Mouse (Mus musculus): ENCODE data around the gene Cd22. TPM values are rescaled to one million over a fixed set of nuclear protein-coding genes. Genes with fewer than 3 reads are reported as not detected.
"Not testable (repeated sequence)": the region's sequence is repeated elsewhere in the genome, so short reads cannot be mapped to it uniquely, and the experiment has no call there.

The Cd22 gene
- polyA plus RNA-seq, 1 experiment = 0.15 TPM

- Histone ChIP-seq H3K4me3 (ENCODE audit: insufficient read depth, low read length) (no peak overlapping the region), H3K4me1 (ENCODE audit: control insufficient read depth, insufficient read depth, low read length) (no peaks in the 10 kb centered on the region), H3K27ac (ENCODE audit: insufficient read depth, low read length) (no peak overlapping the region)
- no peak for TF ChIP-seq POLR2A (IDR thresholded peaks at IDR 0.05; ENCODE audit: extremely low read depth, insufficient read depth, low read length)
- no peak for TF ChIP-seq CTCF (IDR thresholded peaks at IDR 0.05; ENCODE audit: extremely low read depth, insufficient read depth, low read length)
Measured at GRCm38 (mm10) chr7:30847934-30848333, 32.2 kb downstream of the Cd22 start.

- TF ChIP-seq CTCF (IDR thresholded peaks at IDR 0.05; ENCODE audit: extremely low read depth, insufficient read depth, low read length) = no peak
- TF ChIP-seq POLR2A (IDR thresholded peaks at IDR 0.05; ENCODE audit: extremely low read depth, insufficient read depth, low read length) = no peak
- H3K4me3 ChIP-seq (ENCODE audit: insufficient read depth, low read length) = no peak overlapping the region
- H3K4me1 ChIP-seq (ENCODE audit: control insufficient read depth, insufficient read depth, low read length) = no peaks in the 10 kb centered on the region
- no peak overlapping the region for H3K27ac ChIP-seq (ENCODE audit: insufficient read depth, low read length)
Measured at GRCm38 (mm10) chr7:30847386-30847785, 32.8 kb downstream of the Cd22 start.

GRCm38 (mm10) chr7:30846505-30847053, 33.6 kb downstream of the Cd22 start:
- Histone ChIP-seq H3K4me1 (ENCODE audit: control insufficient read depth, insufficient read depth, low read length) (no peaks in the 10 kb centered on the region), H3K27ac (ENCODE audit: insufficient read depth, low read length) (no peak overlapping the region), H3K4me3 (ENCODE audit: insufficient read depth, low read length) (no peak overlapping the region)
- TF ChIP-seq POLR2A (IDR thresholded peaks at IDR 0.05; ENCODE audit: extremely low read depth, insufficient read depth, low read length) (no peak), CTCF (IDR thresholded peaks at IDR 0.05; ENCODE audit: extremely low read depth, insufficient read depth, low read length) (no peak)

DNA sequence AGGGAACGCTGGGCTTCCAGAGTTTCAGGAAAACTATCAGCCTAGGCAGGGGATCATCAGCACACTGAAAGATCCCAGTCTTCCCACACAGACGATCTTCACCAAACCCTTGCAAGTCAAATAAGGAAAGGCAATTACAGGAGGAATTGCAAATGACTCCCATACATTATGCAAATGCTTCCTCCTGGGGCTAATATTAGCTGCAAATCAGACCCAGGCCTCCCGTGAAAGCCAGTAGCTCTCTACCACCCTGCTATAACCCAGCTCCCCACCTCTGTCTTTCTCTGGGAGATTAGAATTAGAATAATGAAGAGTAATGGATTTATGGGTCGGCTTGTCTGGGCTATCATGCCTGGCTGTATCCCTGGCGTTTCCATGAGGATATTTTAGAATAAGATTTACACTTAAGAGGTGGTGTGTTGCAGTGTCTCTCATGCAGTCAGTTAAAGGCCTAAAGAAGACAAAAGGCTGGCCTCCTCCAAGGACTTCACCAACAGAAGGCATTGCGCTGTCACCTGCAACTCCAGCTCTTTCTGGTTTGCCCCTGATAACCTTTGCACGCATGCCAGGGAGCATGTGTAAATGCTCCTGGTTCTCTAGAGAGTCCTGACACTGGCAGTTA, 35.4 kb downstream of the Cd22 start:
- Histone ChIP-seq H3K4me1 (ENCODE audit: control insufficient read depth, insufficient read depth, low read length) (no peaks in the 10 kb centered on the region), H3K27ac (ENCODE audit: insufficient read depth, low read length) (no peak overlapping the region), H3K4me3 (ENCODE audit: insufficient read depth, low read length) (no peak overlapping the region)
- TF ChIP-seq CTCF (IDR thresholded peaks at IDR 0.05; ENCODE audit: extremely low read depth, insufficient read depth, low read length) = no peak
- TF ChIP-seq POLR2A (IDR thresholded peaks at IDR 0.05; ENCODE audit: extremely low read depth, insufficient read depth, low read length) = no peak

GRCm38 (mm10) chr7:30842092-30842491, 38.0 kb downstream of the Cd22 start:
- Histone ChIP-seq H3K27ac (ENCODE audit: insufficient read depth, low read length) (no peak overlapping the region), H3K4me1 (ENCODE audit: control insufficient read depth, insufficient read depth, low read length) (no peaks in the 10 kb centered on the region), H3K4me3 (ENCODE audit: insufficient read depth, low read length) (no peak overlapping the region)
- no peak for TF ChIP-seq CTCF (IDR thresholded peaks at IDR 0.05; ENCODE audit: extremely low read depth, insufficient read depth, low read length)
- no peak for TF ChIP-seq POLR2A (IDR thresholded peaks at IDR 0.05; ENCODE audit: extremely low read depth, insufficient read depth, low read length)

DNA sequence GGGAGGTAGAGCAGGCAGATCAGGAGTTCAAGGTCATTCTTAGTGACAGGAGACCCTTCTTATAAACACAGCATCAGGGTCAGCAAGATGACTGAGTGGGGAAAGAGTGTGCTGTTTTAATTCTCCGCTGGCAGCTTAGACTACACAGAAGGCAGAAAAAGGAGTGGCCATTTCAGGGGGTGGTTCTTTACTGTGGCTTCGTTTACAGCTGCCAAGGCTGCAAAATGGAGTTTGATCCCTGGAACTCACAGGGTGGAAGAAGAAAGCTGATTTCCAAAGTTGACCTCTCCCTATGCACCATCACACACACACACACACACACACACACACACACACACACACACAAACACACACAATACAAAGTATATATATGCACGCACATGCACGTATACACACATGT, 38.8 kb downstream of the Cd22 start:
- TF ChIP-seq CTCF (IDR thresholded peaks at IDR 0.05; ENCODE audit: extremely low read depth, insufficient read depth, low read length) (no peak), POLR2A (IDR thresholded peaks at IDR 0.05; ENCODE audit: extremely low read depth, insufficient read depth, low read length) (no peak)
- Histone ChIP-seq H3K27ac (ENCODE audit: insufficient read depth, low read length) (no peak overlapping the region), H3K4me1 (ENCODE audit: control insufficient read depth, insufficient read depth, low read length) (no peaks in the 10 kb centered on the region), H3K4me3 (ENCODE audit: insufficient read depth, low read length) (no peak overlapping the region)

DNA sequence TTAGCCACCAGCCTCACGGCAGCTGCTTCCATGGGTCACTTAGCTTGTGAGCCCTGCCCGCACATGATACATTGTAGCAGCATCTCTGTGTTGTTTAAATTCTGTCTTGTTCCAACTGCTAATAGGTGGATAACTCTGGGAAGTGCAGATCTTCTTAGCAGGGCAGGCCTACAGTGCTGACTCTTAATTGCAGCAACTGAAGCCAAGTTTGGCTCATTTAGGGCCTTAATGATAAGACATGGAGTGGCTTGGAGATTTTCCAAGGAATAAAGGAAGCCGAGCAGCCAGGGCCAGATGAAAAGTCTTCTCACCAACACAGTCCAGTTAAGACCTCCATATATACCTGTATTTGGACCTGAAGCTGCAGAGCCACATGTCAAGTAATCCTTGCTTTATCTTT, 39.8 kb downstream of the Cd22 start:
- Histone ChIP-seq H3K4me3 (ENCODE audit: insufficient read depth, low read length) (no peak overlapping the region), H3K4me1 (ENCODE audit: control insufficient read depth, insufficient read depth, low read length) (no peaks in the 10 kb centered on the region), H3K27ac (ENCODE audit: insufficient read depth, low read length) (no peak overlapping the region)
- TF ChIP-seq CTCF (IDR thresholded peaks at IDR 0.05; ENCODE audit: extremely low read depth, insufficient read depth, low read length) = no peak
- TF ChIP-seq POLR2A (IDR thresholded peaks at IDR 0.05; ENCODE audit: extremely low read depth, insufficient read depth, low read length) = no peak

DNA sequence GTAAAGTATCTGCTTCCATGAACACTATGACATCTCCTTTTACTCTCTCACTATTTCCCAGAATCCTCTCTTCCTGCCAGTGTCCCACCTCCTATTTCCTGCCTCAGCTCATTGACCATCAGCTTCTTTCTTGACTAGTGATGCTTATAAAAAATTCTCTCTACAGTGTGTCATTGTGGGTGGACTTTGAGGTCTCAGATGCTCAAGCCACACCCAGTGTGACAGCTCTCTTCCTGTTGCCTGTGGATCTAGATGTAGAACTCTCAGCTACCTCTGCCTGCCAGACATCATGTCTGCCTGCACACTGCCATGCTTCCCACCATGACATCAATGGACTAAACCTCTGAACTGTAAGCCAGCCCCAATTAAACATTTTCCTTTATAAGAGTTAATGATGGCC, 42.9 kb downstream of the Cd22 start:
- Histone ChIP-seq H3K4me3 (ENCODE audit: insufficient read depth, low read length) (no peak overlapping the region), H3K4me1 (ENCODE audit: control insufficient read depth, insufficient read depth, low read length) (no peaks in the 10 kb centered on the region), H3K27ac (ENCODE audit: insufficient read depth, low read length) (no peak overlapping the region)
- TF ChIP-seq CTCF (IDR thresholded peaks at IDR 0.05; ENCODE audit: extremely low read depth, insufficient read depth, low read length) (no peak), POLR2A (IDR thresholded peaks at IDR 0.05; ENCODE audit: extremely low read depth, insufficient read depth, low read length) (no peak)

- not testable (repeated sequence) for H3K27ac ChIP-seq (ENCODE audit: insufficient read depth, low read length); H3K4me3 ChIP-seq (ENCODE audit: insufficient read depth, low read length); H3K4me1 ChIP-seq (ENCODE audit: control insufficient read depth, insufficient read depth, low read length)
Measured at GRCm38 (mm10) chr7:30832684-30833083, 47.5 kb downstream of the Cd22 start.

- no peak overlapping the region for H3K27ac ChIP-seq (ENCODE audit: insufficient read depth, low read length)
- TF ChIP-seq CTCF (IDR thresholded peaks at IDR 0.05; ENCODE audit: extremely low read depth, insufficient read depth, low read length) (no peak), POLR2A (IDR thresholded peaks at IDR 0.05; ENCODE audit: extremely low read depth, insufficient read depth, low read length) (no peak)
- H3K4me1 ChIP-seq (ENCODE audit: control insufficient read depth, insufficient read depth, low read length) = no peaks in the 10 kb centered on the region
- H3K4me3 ChIP-seq (ENCODE audit: insufficient read depth, low read length) = no peak overlapping the region
Measured at GRCm38 (mm10) chr7:30832261-30832660, 47.9 kb downstream of the Cd22 start.
